Mouse (Mus musculus) intestine, embryonic 14.5 days (tissue): ENCODE measurements around the gene Ubn1. TPM values are rescaled to one million over a fixed set of nuclear protein-coding genes. Genes with fewer than 3 reads are reported as not detected.

ENCODE experiments used
- ATAC-seq: fragments of 200-750 bp; cut with Nextera tagmentation; replicated peaks from 2 replicates; pipeline ENCODE4 v1.8.0; 2017; ENCODE audit warnings: low read depth, moderate number of reproducible peaks, moderate TSS enrichment, moderate library complexity; ENCODE audit not compliant: low FRiP score, low TSS enrichment
- DNase-seq: peaks from one replicate; pipeline ENCODE4 v3.0.0-alpha.2; 2018; ENCODE audit warnings: low spot score
- H3K27ac ChIP-seq: fragments of 300-500 bp; sonication (generic); 2 replicates; pipeline ENCODE4 v1.5.1; 2014; ENCODE audit warnings: low read depth, mild to moderate bottlenecking, control low read depth
- H3K27me3 ChIP-seq: fragments of 300-500 bp; sonication (generic); replicated peaks from 2 replicates; pipeline ENCODE4 v1.6.1; 2014; ENCODE audit warnings: low read length, control low read depth; ENCODE audit not compliant: control insufficient read depth, insufficient read depth
- H3K36me3 ChIP-seq: fragments of 300-500 bp; sonication (generic); 2 replicates; pipeline ENCODE4 v1.6.1; 2014; ENCODE audit warnings: low read length, control low read depth; ENCODE audit not compliant: control insufficient read depth, insufficient read depth
- H3K4me1 ChIP-seq: fragments of 300-500 bp; sonication (generic); replicated peaks from 2 replicates; pipeline ENCODE4 v1.6.1; 2014; ENCODE audit warnings: low read length, control low read depth, mixed read lengths; ENCODE audit not compliant: control insufficient read depth, insufficient read depth
- H3K4me2 ChIP-seq: fragments of 300-500 bp; sonication (generic); 2 replicates; pipeline ENCODE4 v1.6.1; 2014; ENCODE audit warnings: low read length
- H3K4me3 ChIP-seq: fragments of 300-500 bp; sonication (generic); 2 replicates; pipeline ENCODE4 v1.5.1; 2014; ENCODE audit warnings: low read depth, low read length, control low read depth, mixed read lengths
- H3K9ac ChIP-seq: fragments of 300-500 bp; sonication (generic); 2 replicates; pipeline ENCODE4 v1.6.1; 2014; ENCODE audit warnings: mild to moderate bottlenecking, low read length
- H3K9me3 ChIP-seq: fragments of 300-500 bp; sonication (generic); 2 replicates; pipeline ENCODE4 v1.6.1; 2016; ENCODE audit warnings: low read length, control low read depth; ENCODE audit not compliant: control insufficient read depth
- WGBS: fragments of 180-500 bp; shearing (Covaris S2); extraction: QIAGEN DNeasy Blood & Tissue Kit; methylation state at CpG from one replicate; pipeline ENCODE4 v1.1.7; 2014; 5-methylcytosine and 5-hydroxymethylcytosine counted together
- polyA plus RNA-seq: library from polyadenylated mRNA; unstranded; fragments of >200 nt; fragmentation: Nextera tagmentation; extraction: Ambion mirVana; gene quantifications from 2 replicates; pipeline ENCODE4 v1.2.1, GENCODE M21; 2014

Gene Ubn1
- 22.4 and 22.6 TPM in 2 replicates for polyA plus RNA-seq

- no peaks in the 10 kb centered on the region for H3K9me3 ChIP-seq
- DNase-seq (peak; percentile 96), ATAC-seq (peak; percentile 99)
- H3K27me3 ChIP-seq: no peaks in the 10 kb centered on the region
- H3K27ac ChIP-seq: peak within 1 kb of the TSS; percentile 97
- peaks cover 44% of the 10 kb centered on the region for H3K36me3 ChIP-seq
- peak within 1 kb of the TSS; percentile 83 for H3K9ac ChIP-seq
- peaks cover 16% of the 10 kb centered on the region for H3K4me1 ChIP-seq
- H3K4me2 ChIP-seq: peak within 1 kb of the TSS; percentile 98
- H3K4me3 ChIP-seq: peak within 1 kb of the TSS; percentile 96
- under 1% methylated on average over 56 of the region's 56 CpGs for WGBS
These were observed at the start of gene Ubn1, which contains the start of gene Glyr1 for GRCm38 (mm10) chr16:5049774-5050234. Gene Ubn1, plus strand, starts transcription at chr16:5050057. Gene Glyr1, minus strand, starts transcription at chr16:5049863.

DNA sequence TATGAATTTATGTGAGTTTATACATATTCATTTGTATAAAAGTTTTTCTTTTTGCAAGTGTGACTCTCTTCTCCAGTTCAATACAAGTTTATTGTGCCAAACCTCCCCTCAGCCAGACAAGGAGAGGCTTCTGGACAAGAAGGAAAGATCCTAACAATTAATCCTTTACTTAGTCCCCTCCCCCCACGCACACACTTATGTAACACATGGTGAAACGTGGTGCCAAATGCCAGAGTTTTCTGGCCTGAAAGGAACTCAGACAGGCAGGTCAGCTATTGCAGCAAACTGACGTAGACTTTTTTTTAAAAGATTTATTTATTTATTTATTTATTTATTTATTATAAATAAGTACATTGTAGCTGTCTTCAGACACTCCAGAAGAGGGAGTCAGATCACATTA lies 49.2 kb upstream of the Ubn1 start:
- Histone ChIP-seq H3K9me3 (no peaks in the 10 kb centered on the region), H3K36me3 (no peaks in the 10 kb centered on the region), H3K9ac (no peak overlapping the region), H3K4me1 (peaks cover 3% of the 10 kb centered on the region; the same call in 1 of the 2 replicates), H3K4me2 (no peak overlapping the region), H3K4me3 (no peak overlapping the region), H3K27ac (no peak overlapping the region), H3K27me3 (no peaks in the 10 kb centered on the region)
- DNase-seq (no peak), ATAC-seq (no peak)
- 60% methylated on average over 3 of the region's 3 CpGs for WGBS

GRCm38 (mm10) chr16:5007067-5007466 lies 42.8 kb upstream of the Ubn1 start, which contains the start of gene Smim22:
Gene Smim22, plus strand, starts transcription at chr16:5007288.
- peak within 1 kb of the TSS; percentile 43; the same call in 1 of the 2 replicates for H3K27ac ChIP-seq
- H3K27me3 ChIP-seq: no peaks in the 10 kb centered on the region
- H3K9ac ChIP-seq: no peak within 1 kb of the TSS
- DNase-seq (peak; percentile 72), ATAC-seq (peak; percentile 84)
- H3K9me3 ChIP-seq: no peaks in the 10 kb centered on the region
- H3K4me2 ChIP-seq: peak within 1 kb of the TSS; percentile 33
- peaks cover 11% of the 10 kb centered on the region; the same call in 1 of the 2 replicates for H3K36me3 ChIP-seq
- peaks cover 1% of the 10 kb centered on the region; the same call in 1 of the 2 replicates for H3K4me1 ChIP-seq
- 39% methylated on average over 5 of the region's 5 CpGs for WGBS
- peak within 1 kb of the TSS; percentile 25 for H3K4me3 ChIP-seq

DNA sequence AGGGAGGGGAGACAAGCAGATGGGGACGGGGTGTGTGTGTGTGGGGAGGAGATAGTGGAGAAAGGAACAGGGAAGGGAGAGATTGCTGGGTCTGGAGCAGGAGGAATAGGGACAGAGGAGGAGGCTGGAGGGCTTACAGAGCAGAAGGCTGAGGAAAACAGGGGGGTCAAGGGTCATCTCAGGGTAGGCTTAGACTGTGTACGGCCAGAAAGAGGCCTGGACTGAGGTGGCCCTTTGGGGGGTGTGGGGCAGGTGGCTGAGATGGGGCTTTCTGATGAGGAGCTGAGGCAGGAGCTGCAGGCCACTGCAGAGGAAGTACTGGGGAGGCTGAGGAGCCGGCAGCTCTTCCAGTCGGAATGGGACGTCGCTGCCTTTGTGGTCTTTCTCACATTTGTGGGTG lies 42.4 kb upstream of the Ubn1 start:
- Histone ChIP-seq H3K4me1 (peaks cover 6% of the 10 kb centered on the region), H3K4me3 (peak overlapping the region; percentile 25), H3K36me3 (peaks cover 11% of the 10 kb centered on the region; the same call in 1 of the 2 replicates), H3K4me2 (peak overlapping the region; percentile 33), H3K27me3 (no peaks in the 10 kb centered on the region), H3K9me3 (no peaks in the 10 kb centered on the region), H3K27ac (peak overlapping the region; percentile 43; the same call in 1 of the 2 replicates), H3K9ac (no peak overlapping the region)
- 28% methylated on average over 6 of the region's 6 CpGs for WGBS
- ATAC-seq (peak; percentile 51), DNase-seq (no peak)

- no peak overlapping the region for H3K9ac ChIP-seq
- 0 out of 2 replicates have a peak overlapping the region, but pooled peaks have one; percentile 25 for H3K4me3 ChIP-seq
- no peak for DNase-seq
- 70% methylated on average over 12 of the region's 12 CpGs for WGBS
- H3K4me2 ChIP-seq: peak overlapping the region; percentile 33
- no peak overlapping the region for H3K27ac ChIP-seq
- peaks cover 10% of the 10 kb centered on the region for H3K4me1 ChIP-seq
- no peaks in the 10 kb centered on the region for H3K27me3 ChIP-seq
- ATAC-seq: no peak
- H3K9me3 ChIP-seq: no peaks in the 10 kb centered on the region
- peaks cover 11% of the 10 kb centered on the region; the same call in 1 of the 2 replicates for H3K36me3 ChIP-seq
These were observed 41.8 kb upstream of the Ubn1 start for GRCm38 (mm10) chr16:5008076-5008475.

GRCm38 (mm10) chr16:5010371-5010935 lies 39.4 kb upstream of the Ubn1 start:
- no peaks in the 10 kb centered on the region for H3K27me3 ChIP-seq
- DNase-seq: no peak
- peaks cover 23% of the 10 kb centered on the region for H3K36me3 ChIP-seq
- no peak overlapping the region for H3K27ac ChIP-seq
- no peak overlapping the region for H3K4me3 ChIP-seq
- no peak overlapping the region for H3K4me2 ChIP-seq
- peaks cover 10% of the 10 kb centered on the region for H3K4me1 ChIP-seq
- no peak overlapping the region for H3K9ac ChIP-seq
- 90% methylated on average over 10 of the region's 10 CpGs for WGBS
- H3K9me3 ChIP-seq: no peaks in the 10 kb centered on the region
- no peak for ATAC-seq

GRCm38 (mm10) chr16:5011285-5011684 lies 38.6 kb upstream of the Ubn1 start:
- 90% methylated on average over 7 of the region's 7 CpGs for WGBS
- H3K9ac ChIP-seq: no peak overlapping the region
- no peak overlapping the region for H3K4me2 ChIP-seq

GRCm38 (mm10) chr16:5012036-5013005 lies 37.5 kb upstream of the Ubn1 start:
- peak overlapping the region; percentile 67 for H3K9ac ChIP-seq
- peak overlapping the region; percentile 67 for H3K4me2 ChIP-seq
- 0 out of 2 replicates have a peak overlapping the region, but pooled peaks have one; percentile 51 for H3K27ac ChIP-seq
- H3K4me3 ChIP-seq: peak overlapping the region; percentile 73
- 44% methylated on average over 13 of the region's 13 CpGs for WGBS
- no peak for DNase-seq
- no peaks in the 10 kb centered on the region for H3K9me3 ChIP-seq
- peaks cover 10% of the 10 kb centered on the region for H3K4me1 ChIP-seq
- no peak for ATAC-seq
- no peaks in the 10 kb centered on the region for H3K27me3 ChIP-seq
- peaks cover 42% of the 10 kb centered on the region for H3K36me3 ChIP-seq

More at GRCm38 (mm10) chr16:5011285-5011684, 38.6 kb upstream of the Ubn1 start:
- H3K9me3 ChIP-seq: no peaks in the 10 kb centered on the region
- H3K27ac ChIP-seq: no peak overlapping the region
- H3K27me3 ChIP-seq: no peaks in the 10 kb centered on the region
- no peak overlapping the region for H3K4me3 ChIP-seq
- ATAC-seq: no peak
- H3K4me1 ChIP-seq: peaks cover 10% of the 10 kb centered on the region
- DNase-seq: no peak
- peaks cover 32% of the 10 kb centered on the region for H3K36me3 ChIP-seq
